Mouse (Mus musculus) gastrocnemius, postnatal 4 days (tissue): ENCODE results near the gene Pdgfra. TPM values are rescaled to one million over a fixed set of nuclear protein-coding genes. Genes with fewer than 3 reads are reported as not detected.

Experiments used
- DNase-seq, 2 experiments: peaks; one replicate each; pipeline ENCODE4 v3.0.0; 2021 to 2022; ENCODE audit warnings: low spot score in 2 of 2, mixed read lengths in 2 of 2
- microRNA-seq: library from miRNA; unstranded; fragments of <30 nt; microRNA quantifications from one replicate; pipeline ENCODE4 v1.2.0, GENCODE M21; 2021
- total RNA-seq, 2 experiments: library from RNA; stranded (reverse); gene quantifications; 2 replicates each; pipeline ENCODE4 v1.2.3; 2021

Gene Pdgfra
- total RNA-seq, 2 experiments from 2014 or later: 72.4 to 77.3 TPM

DNA sequence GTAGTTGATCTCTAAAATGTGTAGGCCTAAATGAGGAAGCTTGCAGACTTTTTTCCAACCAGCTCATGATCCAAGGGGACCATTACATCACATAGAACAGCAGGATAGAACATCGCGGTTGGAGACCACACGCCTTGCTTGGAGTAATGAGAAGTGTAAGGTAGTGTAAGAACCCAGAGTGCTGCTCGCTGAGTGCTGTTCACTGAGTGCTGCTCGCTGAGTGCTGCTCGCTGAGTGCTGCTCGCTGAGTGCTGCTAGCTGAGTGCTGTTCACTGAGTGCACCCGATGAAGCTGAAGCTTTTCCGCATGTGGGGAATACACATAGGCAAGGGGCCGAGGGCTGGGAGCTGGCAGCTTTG is 48.3 kb downstream of the Pdgfra start:
- no peak for DNase-seq

DNA sequence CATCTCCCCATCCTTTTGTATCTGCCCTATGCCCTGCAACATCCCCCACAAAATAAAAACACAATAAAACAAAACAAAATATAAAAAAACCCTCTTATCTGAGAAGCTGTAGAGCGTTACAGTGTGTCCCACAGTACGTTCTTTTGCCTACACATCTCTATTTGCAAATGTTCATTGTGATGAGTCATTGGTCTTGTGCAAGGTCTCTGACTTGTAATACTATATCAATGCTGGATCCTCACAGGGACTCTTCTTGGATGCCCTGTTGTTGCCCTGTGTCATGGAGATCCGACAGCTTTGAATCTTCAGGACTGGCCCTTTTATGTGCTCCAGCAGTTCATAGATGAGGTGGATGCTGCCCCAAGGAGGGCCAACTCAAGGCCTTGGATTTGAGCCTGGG is 55.8 kb downstream of the Pdgfra start:
- DNase-seq: no peak

DNA sequence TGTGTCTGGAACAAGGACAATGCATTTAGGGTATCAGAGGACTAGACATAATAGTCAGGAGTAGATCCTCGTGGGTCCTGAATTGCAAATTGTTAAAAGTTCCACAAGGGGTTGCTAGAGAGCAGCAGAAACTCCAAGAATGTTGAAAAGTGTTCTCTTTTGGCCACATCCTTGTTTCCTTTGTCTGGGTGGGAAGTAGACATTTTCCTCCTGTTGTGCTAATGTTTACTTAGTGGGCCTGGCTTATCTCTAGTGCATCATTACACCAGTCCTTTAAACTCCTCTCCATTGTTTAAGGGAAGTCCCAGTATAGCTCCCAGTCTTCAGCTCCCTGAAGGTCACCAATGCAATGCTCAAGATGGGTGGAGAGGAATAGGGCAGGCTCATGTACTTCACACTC is 57.9 kb downstream of the Pdgfra start:
- no peak for DNase-seq

DNA sequence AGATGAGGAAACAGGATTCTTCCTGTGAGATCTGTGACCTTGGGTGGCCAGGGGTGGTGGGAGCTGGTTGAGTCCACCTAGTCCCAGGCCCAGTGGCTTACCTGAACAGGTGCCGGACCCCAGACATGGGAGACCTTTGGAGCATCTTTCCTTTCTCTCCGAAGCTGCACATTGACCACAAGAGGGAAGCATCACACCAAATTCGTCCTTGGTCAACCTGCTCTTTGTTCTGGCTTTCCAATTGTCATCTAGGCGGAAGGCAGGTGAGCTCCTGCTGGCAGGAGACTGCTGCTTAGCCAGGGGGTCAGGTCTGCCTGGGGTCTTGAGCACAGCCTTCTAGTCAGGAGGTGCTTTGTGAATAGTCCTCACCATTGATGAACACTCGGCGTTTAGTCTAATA is 62.4 kb downstream of the Pdgfra start:
- DNase-seq: no peak

DNA sequence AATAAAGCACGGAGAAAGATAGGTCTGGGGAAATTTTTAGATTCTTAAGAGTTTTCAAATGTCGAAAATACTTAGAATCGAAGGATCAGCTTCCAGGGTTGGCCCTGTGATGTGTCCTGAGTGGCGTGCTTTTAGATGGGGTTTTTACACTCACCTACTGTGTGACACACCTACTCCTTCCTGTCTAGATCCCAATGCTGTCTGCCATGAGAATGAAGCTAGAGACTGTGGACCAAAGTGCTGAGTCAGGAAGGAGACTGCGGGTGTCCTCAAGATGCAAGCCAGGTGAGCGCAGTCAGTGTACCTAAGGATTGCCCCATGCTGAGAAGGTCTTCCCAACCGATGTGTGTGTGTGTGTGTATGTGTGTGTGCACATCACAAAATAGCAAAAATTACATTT is 62.8 kb downstream of the Pdgfra start:
- no peak for DNase-seq

DNA sequence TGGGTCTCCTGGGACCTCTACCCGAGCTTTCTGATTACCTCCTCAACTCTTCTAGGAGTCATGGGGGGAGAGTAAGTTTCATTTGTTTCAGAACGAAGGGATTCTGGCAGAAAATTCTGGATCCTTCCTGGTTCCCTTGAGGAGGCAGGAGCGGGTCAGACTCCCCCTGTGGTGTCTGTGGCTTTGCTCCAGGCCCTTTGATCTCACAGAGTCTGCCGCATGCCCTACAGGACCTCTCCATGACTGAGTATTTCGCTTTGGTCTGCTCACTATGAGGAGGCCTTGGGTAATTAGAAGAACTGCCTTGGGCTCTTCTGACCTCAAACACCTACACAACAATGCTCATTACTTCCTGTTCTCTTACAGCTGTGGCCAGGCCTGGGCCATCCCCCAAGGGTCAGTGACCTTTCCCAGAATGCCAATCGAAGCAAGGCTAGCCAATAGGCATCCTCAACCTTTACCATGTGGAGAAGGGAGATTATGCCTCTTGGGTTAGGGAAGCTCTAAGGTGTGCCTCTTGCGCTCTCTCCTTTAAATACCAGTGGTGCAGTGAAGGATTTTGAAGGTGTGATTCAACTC is 63.7 kb downstream of the Pdgfra start:
- DNase-seq: no peak

DNA sequence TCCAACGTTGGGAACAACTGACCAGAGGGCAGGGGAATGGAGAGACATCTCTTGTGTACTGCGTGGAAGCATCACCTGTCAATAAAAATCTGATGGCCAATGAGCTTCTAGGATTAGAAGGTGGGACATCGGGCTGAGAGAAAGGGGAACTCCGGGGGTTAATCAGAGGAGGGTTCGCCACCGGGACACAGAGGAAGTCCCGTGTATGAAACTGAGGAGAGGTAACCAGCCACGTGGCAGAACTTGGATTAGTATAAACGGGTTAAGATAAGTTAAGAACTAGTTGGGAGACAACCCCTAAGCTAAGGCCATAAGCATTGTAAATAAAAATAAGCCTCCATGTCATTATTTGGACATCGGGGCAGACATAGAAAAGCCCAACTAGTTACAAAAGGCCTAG is 69.5 kb downstream of the Pdgfra start:
- no peak for DNase-seq

DNA sequence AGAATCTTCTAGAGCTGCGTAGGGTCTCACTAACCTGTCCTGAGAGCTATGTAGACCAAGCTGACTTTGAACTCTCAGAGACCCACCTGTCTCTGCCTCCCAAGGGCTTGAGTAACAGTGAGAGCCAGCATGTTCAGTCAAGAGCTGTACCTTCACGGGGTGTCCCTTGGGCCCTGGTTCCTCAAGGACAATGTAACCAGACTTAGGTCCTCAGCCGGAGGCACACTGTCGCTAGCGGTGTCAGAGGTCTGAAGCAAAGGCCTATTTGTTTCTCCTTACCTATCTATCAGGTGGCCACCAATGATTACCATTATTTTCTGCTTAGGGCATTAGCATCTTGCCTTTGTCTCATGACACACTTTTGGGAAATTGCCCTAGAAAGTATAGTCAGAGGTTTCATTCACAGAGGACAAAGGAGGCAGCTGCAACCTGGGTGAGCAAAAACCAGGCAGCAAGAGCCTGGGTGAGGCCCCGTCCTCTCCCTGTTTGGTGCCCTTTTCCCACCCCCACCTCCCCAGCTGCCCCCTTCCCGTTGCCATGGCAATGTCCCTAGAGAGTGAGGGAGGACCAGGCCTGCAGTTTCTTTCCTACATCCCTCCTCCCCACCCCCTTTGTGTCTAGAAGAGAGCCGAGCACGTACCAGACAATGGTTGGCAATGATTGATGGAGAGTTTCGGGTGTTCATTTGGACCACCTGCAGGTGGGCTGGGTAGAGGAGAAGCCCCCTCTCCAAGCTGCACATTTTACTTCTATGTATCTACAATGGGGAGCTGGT is 70.6 kb downstream of the Pdgfra start:
- DNase-seq: no peak

DNA sequence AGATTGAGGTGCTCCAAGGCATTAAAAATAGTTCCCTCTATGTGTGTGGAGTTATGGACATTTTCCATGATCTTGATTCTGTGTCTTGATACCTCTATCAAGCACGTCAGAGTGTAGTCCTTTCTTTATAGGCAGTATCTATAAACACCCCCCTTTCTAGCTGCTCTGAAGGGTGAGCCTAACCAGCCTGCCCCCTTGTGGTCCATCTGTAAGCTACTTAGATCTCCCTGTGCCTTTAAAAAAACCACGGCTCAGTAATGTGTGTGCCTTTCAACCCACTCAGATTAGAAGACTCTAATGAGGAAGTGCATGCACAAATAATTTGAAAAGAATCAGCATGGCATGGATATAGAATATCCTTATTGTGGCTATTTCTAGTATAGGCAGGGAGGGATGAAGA is 86.3 kb downstream of the Pdgfra start:
- DNase-seq: no peak

DNA sequence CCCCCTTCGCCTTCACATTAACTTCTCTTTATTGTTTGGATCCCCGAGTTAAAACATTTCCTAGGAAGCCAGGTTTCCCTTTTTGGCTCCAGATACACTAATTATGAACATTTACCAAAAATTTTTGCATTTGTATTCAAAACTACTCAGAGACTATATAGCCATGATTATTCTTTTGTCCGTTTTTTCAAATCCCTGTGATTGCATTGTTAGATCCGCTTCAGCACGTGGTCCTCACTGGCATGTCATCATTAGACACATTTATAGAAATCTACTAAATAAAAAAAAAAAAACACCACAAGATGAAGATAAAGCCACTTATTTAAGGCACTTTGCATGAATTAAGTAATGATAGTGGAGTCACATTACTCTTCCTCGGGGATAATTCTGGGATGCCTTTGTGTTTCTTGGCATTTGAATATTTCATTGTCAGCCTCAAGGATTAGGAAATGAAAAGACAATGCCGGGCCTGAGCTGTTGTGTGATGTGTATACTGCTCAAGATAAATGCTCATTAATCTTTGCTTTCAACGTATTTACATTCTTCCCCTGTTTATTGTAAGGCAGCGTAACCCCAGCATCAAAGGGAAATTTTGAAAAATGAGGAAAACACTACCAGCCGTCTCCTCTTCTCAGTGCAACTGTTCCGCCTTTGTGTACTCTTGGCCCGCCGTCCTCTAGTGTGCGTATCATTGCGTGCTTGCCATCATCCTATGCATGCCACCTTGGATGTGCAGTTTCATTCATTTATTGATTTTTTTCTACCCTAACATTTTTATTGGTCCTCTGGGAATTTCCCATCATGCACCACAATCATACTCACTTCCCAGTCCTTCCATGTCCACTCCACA is 87.1 kb downstream of the Pdgfra start:
- no peak for DNase-seq

DNA sequence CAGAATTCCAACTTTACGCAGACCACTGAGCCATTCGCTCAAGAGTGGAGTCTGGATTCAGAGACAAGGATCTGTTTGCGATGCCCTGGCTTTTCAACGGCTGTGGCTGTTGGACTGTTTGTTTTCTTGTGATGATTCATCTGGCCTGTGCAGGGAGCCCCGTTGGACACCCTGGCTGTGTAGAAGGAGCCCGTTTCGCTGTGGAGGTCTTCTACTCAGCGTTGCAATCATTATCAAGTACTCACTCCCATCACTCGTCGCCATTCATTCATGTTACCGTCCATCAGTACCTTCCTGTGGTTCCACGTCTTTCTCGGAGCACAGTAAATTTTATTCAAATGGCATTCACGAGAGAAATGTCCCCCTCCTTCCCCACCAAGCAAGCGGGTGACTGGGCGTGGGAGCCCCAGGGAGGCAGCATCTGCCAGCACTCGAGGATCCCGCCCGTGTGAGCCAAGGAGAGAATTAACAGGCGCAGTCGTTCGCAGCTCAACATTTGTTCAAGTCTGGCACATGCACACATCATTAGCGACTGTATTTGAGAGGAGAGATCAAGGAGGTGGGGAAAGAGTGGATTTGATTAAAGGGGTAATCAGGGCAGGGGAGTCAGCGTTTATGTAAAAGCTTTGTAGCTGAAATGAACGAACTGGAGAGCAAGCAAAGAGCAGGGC is 95.1 kb downstream of the Pdgfra start:
- no peak for DNase-seq

Small RNA genes lying within 50 kb of the gene (microRNA-seq; reads per million reads assigned to microRNA genes)
- not detected for gene Mir7025

Other genes starting within 250 kb of the Pdgfra start
- 10 to 100 TPM; 29.2 to 31.2 TPM for gene Chic2, start 107.5 kb upstream of the Pdgfra start, total RNA-seq
- not detected for gene Gsx2, start 76.7 kb upstream of the Pdgfra start, total RNA-seq